Mouse (Mus musculus) ES-E14 (cell line): ENCODE results near the gene Zbtb20.

Source experiments
- MAFK ChIP-seq: IDR thresholded peaks from 2 replicates; pipeline ENCODE4 v1.6.1; 2014; ENCODE audit warnings: mild to moderate bottlenecking, low read depth, low read length, inconsistent platforms; ENCODE audit not compliant: insufficient read depth
- ZC3H11A ChIP-seq: IDR thresholded peaks from 2 replicates; pipeline ENCODE4 v1.6.1; 2012; ENCODE audit warnings: low read depth, mild to moderate bottlenecking, inconsistent platforms, low read length, borderline replicate concordance
- ZNF384 ChIP-seq: IDR thresholded peaks from 2 replicates; pipeline ENCODE4 v1.6.1; 2012; ENCODE audit warnings: low read depth, low read length, inconsistent platforms

- TF ChIP-seq ZNF384 = no peak
- no peak for TF ChIP-seq ZC3H11A
- TF ChIP-seq MAFK = no peak
Observed at GRCm38 (mm10) chr16:43324009-43324408, 448.3 kb downstream of the Zbtb20 start.
